Mouse (Mus musculus) forebrain, embryonic 13.5 days (tissue): ENCODE measurements around the gene Gcm1. TPM values are rescaled to one million over a fixed set of nuclear protein-coding genes. Genes with fewer than 3 reads are reported as not detected.
A peak's percentile ranks its signal among the peaks of the same experiment; 100 is the strongest.

Experiments
- ATAC-seq: fragments of 200-750 bp; cut with Nextera tagmentation; 2 replicates; pipeline ENCODE4 v1.8.0; 2017
- H3K27ac ChIP-seq: fragments of 300-500 bp; sonication (generic); 2 replicates; pipeline ENCODE4 v1.5.1; 2015; ENCODE audit warnings: inconsistent platforms, mild to moderate bottlenecking, moderate library complexity
- H3K27me3 ChIP-seq: fragments of 300-500 bp; sonication (generic); 2 replicates; pipeline ENCODE4 v1.6.1; 2015; ENCODE audit warnings: mild to moderate bottlenecking, inconsistent platforms
- H3K36me3 ChIP-seq: fragments of 300-500 bp; sonication (generic); 2 replicates; pipeline ENCODE4 v1.6.1; 2015; ENCODE audit warnings: mild to moderate bottlenecking, inconsistent platforms; ENCODE audit not compliant: poor library complexity, severe bottlenecking
- H3K4me1 ChIP-seq: fragments of 300-500 bp; sonication (generic); 2 replicates; pipeline ENCODE4 v1.6.1; 2015; ENCODE audit warnings: inconsistent platforms
- H3K4me2 ChIP-seq: fragments of 300-500 bp; sonication (generic); 2 replicates; pipeline ENCODE4 v1.6.1; 2015; ENCODE audit warnings: inconsistent platforms, mild to moderate bottlenecking, moderate library complexity
- H3K4me3 ChIP-seq: fragments of 300-500 bp; sonication (generic); 2 replicates; pipeline ENCODE4 v1.5.1; 2015; ENCODE audit warnings: mild to moderate bottlenecking, inconsistent platforms
- H3K9ac ChIP-seq: fragments of 300-500 bp; sonication (generic); 2 replicates; pipeline ENCODE4 v1.6.1; 2015; ENCODE audit warnings: mild to moderate bottlenecking, inconsistent platforms
- H3K9me3 ChIP-seq: fragments of 300-500 bp; sonication (generic); replicated peaks from 2 replicates; pipeline ENCODE4 v1.6.1; 2016; ENCODE audit warnings: inconsistent platforms
- WGBS: fragments of 180-500 bp; shearing (Covaris S2); methylation state at CpG from one replicate; pipeline ENCODE4 v1.1.7; 2015; 5-methylcytosine and 5-hydroxymethylcytosine counted together
- polyA plus RNA-seq: library from polyadenylated mRNA; unstranded; fragments of >200 nt; fragmentation: Nextera tagmentation; extraction: Ambion mirVana; gene quantifications from 2 replicates; pipeline ENCODE4 v1.2.1, GENCODE M21; 2015

Gcm1 gene
- polyA plus RNA-seq, 1 experiment from 2014 or later, result not detected

DNA sequence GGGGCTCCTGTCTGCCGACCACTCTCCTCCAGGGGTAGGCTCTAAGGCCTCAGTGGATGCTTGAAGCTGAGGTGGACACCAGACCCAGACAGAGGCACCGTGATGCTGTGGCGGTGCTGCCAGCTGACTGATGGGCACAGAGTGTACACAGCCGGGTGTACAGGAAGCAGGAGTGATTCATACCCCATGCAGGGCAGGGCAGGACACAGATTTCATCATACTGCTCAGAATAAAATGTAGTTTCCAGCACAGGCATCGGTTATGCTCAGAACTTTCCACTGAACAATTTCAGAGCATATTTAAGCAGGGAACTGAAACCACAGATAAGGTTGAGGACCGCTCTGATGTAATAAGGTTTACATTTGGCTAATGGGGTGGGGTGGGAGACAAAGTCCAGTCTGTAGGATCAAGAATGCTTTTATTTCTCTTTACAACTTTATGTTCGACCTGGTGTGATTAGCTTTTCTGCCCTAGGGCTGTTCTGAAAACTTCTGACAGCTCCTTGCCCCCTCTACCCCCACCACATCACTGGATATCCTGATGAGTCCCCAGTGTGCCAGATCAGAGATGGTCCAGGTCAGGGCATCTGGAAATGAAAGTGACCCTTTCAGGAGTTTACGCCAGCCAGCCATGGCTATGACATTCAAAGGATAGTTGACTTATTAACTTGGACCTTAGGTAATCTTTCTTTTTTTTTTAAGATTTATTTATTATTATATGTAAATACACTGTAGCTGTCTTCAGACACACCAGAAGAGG lies 29.4 kb upstream of the Gcm1 start:
- no peaks in the 10 kb centered on the region for H3K27me3 ChIP-seq
- H3K36me3 ChIP-seq, result no peaks in the 10 kb centered on the region
- 90% methylated on average over 8 of the region's 8 CpGs for WGBS
- no peak for ATAC-seq
- H3K27ac ChIP-seq, result no peak overlapping the region
- H3K4me2 ChIP-seq, result no peak overlapping the region
- peaks cover 8% of the 10 kb centered on the region; the same call in 1 of the 2 replicates for H3K4me1 ChIP-seq
- no peak overlapping the region for H3K9ac ChIP-seq
- no peak overlapping the region for H3K4me3 ChIP-seq
- no peaks in the 10 kb centered on the region for H3K9me3 ChIP-seq

DNA sequence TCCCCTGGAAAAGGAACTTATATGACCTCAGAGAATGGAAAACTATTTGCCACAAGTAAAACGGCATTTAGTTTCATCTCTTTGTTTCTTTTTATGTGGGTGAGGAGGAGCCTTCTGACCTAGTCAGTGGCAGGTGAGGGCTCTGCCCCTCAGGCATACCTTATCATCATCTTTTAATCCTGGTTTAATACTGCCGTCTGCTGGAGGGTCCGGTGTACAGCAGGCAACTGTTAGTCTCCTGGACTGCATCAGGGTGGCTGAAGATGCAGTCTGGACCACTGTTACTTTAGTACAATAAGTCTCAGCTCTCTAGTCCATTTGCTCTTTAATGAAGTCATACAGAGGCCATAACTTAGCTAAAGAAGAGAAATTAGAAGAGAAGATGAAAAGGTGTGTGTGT lies 26.9 kb upstream of the Gcm1 start:
- H3K36me3 ChIP-seq, result no peaks in the 10 kb centered on the region
- peak; percentile 86 for ATAC-seq
- H3K4me2 ChIP-seq, result no peak overlapping the region
- H3K4me3 ChIP-seq, result no peak overlapping the region
- no peaks in the 10 kb centered on the region for H3K9me3 ChIP-seq
- no peaks in the 10 kb centered on the region for H3K27me3 ChIP-seq
- WGBS, result 17% methylated on average over 3 of the region's 3 CpGs
- peaks cover 8% of the 10 kb centered on the region; the same call in 1 of the 2 replicates for H3K4me1 ChIP-seq
- H3K27ac ChIP-seq, result no peak overlapping the region
- H3K9ac ChIP-seq, result no peak overlapping the region

DNA sequence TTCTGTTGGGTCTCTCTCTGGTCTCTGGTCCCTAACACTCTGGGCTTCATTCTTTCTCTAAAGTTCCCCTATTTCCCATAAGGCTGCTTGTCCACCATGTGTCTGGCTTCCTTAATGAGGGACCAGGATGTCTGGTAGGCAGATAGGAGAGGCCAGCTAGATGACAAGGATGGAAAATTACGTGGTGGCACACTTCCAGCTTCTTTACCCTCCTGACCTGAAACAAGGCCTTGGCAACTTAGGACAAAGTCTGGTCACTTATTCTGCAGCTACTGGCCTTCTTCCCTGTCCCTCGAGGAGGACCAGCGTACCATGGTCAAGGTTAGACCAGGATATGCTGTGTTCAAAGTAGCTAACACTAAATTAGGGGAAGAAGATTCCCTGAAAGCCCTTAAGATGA lies 24.6 kb upstream of the Gcm1 start:
- Histone ChIP-seq H3K4me1 (no peaks in the 10 kb centered on the region), H3K9me3 (no peaks in the 10 kb centered on the region), H3K27ac (no peak overlapping the region), H3K27me3 (no peaks in the 10 kb centered on the region), H3K9ac (no peak overlapping the region), H3K4me3 (no peak overlapping the region), H3K4me2 (no peak overlapping the region), H3K36me3 (no peaks in the 10 kb centered on the region)
- 81% methylated on average over 3 of the region's 3 CpGs for WGBS
- ATAC-seq, result no peak

DNA sequence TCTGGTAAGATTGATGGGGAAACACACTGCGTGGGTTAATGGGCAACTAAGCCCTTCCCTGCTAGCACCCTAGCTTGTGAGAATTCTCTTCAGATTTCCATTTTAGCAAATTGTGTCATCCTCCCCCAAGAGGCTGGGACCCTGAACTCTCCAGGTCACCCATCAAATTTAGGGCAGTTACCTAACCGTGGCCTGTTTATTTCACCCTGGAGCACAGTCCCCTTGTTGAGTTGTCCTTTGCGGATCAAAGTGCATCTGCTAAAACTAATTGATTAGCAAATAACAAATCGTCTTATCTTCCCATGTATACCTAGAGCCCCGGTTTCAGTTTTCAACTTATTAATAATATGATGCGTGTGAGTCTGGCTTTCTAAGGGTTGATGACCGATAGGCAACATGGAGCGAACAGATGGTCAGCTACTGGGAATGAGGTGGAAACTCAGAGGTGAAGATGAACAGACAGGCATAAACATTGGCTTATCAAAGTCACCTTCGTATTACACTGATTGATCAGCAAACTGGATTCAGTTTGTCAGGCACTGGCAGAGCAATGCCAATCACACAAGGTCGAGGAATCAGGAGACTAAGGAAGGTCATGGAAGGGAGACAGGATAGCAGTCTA lies 20.8 kb upstream of the Gcm1 start:
- H3K4me2 ChIP-seq, result no peak overlapping the region
- no peaks in the 10 kb centered on the region for H3K4me1 ChIP-seq
- H3K9me3 ChIP-seq, result no peaks in the 10 kb centered on the region
- no peak overlapping the region for H3K27ac ChIP-seq
- H3K27me3 ChIP-seq, result no peaks in the 10 kb centered on the region
- no peak overlapping the region for H3K9ac ChIP-seq
- H3K4me3 ChIP-seq, result no peak overlapping the region
- H3K36me3 ChIP-seq, result no peaks in the 10 kb centered on the region
- WGBS, result 91% methylated on average over 10 of the region's 10 CpGs
- ATAC-seq, result no peak

DNA sequence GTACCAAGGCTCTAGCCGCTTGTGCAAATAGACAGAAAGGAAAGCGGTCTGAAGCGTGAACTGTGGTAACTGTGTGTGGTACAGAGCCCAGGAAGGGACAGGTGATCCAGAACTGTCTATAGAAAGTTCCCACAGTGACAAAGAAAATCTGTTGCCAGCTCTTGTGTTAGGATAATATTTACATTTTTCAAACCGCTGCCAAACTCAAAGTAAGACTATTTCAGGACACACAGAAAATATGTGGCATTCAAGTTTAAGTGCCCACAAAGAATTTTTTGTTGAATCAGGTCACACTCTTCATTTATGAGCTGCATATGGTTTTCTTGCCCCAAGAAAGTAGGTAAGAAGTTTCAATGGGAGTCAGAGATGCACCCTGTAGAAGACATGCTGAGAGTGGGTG lies 18.8 kb upstream of the Gcm1 start:
- Histone ChIP-seq H3K27ac (no peak overlapping the region), H3K27me3 (no peaks in the 10 kb centered on the region), H3K4me1 (no peaks in the 10 kb centered on the region), H3K36me3 (no peaks in the 10 kb centered on the region), H3K4me3 (no peak overlapping the region), H3K9me3 (no peaks in the 10 kb centered on the region), H3K9ac (no peak overlapping the region), H3K4me2 (no peak overlapping the region)
- ATAC-seq, result no peak
- 95% methylated on average over 4 of the region's 4 CpGs for WGBS

DNA sequence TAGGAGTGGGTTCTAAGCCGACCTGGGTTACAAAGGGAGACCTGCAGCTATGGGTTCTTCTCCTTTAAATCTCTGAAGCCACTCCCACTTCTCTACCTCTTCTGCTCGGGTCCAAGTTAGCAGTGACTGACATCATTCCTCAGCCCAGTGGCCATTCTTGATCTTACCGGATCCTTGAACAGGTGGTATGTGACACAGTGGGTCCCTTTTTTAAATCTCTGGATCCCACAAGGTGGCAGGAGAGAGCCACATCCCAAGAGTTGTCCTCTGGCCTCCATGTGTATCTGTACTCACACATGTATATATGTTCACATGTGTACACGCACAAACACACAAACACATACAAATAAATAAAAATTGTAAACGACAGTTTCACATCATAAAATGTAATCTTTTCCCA lies 16.4 kb upstream of the Gcm1 start:
- Histone ChIP-seq H3K36me3 (no peaks in the 10 kb centered on the region), H3K27me3 (no peaks in the 10 kb centered on the region), H3K9ac (no peak overlapping the region), H3K4me3 (no peak overlapping the region), H3K4me2 (no peak overlapping the region), H3K9me3 (no peaks in the 10 kb centered on the region), H3K4me1 (no peaks in the 10 kb centered on the region), H3K27ac (no peak overlapping the region)
- ATAC-seq, result no peak
- 78% methylated on average over 5 of the region's 5 CpGs for WGBS

DNA sequence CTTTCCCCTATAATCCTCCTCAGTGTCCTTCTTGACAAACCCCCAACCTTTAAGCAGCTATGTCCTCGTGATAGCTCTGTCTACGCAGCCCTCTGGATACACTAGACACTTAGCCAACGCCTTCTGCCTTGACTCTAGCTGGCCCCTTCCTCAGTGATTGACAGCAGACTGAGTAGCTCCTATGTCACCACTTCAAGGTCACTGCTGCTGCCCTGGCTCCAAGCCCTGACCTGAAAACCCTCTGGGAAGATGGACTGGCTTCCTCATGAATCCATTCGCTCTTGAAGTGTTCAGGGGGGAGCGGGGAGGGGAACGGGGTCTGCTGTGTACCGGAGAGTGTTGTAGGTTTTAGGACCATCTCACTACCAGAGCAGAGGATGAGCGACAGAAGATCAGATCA lies 15.9 kb upstream of the Gcm1 start:
- no peak overlapping the region for H3K9ac ChIP-seq
- H3K4me3 ChIP-seq, result no peak overlapping the region
- H3K4me2 ChIP-seq, result no peak overlapping the region
- no peaks in the 10 kb centered on the region for H3K9me3 ChIP-seq
- WGBS, result 93% methylated on average over 8 of the region's 8 CpGs
- ATAC-seq, result no peak
- H3K27me3 ChIP-seq, result no peaks in the 10 kb centered on the region
- H3K4me1 ChIP-seq, result no peaks in the 10 kb centered on the region
- no peak overlapping the region for H3K27ac ChIP-seq
- H3K36me3 ChIP-seq, result no peaks in the 10 kb centered on the region

DNA sequence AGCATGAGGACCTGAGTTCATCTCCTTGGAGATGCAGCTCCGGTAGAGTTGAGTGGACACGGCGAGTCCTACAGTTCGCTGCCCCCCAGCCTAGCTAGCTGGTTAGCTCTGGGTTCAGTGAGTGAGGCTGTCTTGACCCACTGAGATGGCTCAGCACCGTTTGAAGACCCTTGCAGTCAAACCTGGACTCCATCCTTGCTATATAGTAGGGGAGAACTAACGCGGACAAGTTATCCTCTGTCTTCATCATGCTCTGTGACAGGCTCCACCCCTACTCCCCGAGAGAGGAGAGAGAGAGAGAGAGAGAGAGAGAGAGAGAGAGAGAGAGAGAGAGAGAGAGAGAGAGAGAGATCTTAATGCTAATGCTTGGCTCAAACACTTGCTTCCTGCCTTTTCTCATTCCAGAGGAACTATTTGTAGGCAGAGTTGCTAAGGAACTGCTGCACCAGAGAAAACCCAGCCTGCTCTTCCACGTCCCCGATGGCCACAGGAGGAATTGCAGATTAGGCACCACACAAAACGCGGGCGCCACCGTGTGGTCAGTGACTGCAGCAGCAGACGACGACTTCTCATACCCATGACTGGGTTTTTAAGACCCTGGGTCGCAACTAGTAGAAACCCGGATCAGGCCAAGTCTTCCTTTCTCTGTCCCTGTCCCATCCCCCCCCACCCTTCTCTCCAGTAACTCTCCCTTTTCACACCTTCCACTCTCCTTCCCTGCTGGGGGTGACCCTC lies 12.8 kb upstream of the Gcm1 start:
- WGBS, result 39% methylated on average over 18 of the region's 18 CpGs
- Histone ChIP-seq H3K4me3 (no peak overlapping the region), H3K9me3 (no peaks in the 10 kb centered on the region), H3K27me3 (no peaks in the 10 kb centered on the region), H3K27ac (no peak overlapping the region), H3K36me3 (no peaks in the 10 kb centered on the region), H3K9ac (no peak overlapping the region), H3K4me1 (no peaks in the 10 kb centered on the region), H3K4me2 (no peak overlapping the region)
- peak; percentile 70 for ATAC-seq

DNA sequence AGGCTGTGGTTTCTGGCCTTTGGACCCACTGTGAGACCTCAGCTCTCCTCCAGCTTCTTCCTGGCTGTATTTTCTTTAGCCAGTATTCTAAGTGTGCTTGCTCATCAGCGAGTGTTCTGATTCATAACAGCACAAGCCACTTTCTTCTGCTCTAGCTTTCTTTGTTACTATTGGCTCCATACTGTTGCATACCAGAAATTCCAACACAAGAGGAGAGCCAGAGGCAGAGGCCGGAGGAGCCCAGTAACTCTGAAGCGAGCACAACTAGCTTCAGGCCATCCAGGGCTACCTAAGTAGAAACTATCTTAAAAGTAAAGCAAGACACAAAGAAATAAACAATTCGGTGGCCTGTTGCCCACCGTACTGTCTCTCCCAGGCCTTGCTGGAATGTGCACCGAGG lies 6.6 kb upstream of the Gcm1 start:
- H3K9ac ChIP-seq, result no peak overlapping the region
- H3K4me3 ChIP-seq, result no peak overlapping the region
- no peak for ATAC-seq
- no peaks in the 10 kb centered on the region for H3K36me3 ChIP-seq
- H3K27me3 ChIP-seq, result no peaks in the 10 kb centered on the region
- 80% methylated on average over 6 of the region's 6 CpGs for WGBS
- no peak overlapping the region for H3K4me2 ChIP-seq
- no peak overlapping the region for H3K27ac ChIP-seq
- no peaks in the 10 kb centered on the region for H3K4me1 ChIP-seq
- H3K9me3 ChIP-seq, result no peaks in the 10 kb centered on the region

DNA sequence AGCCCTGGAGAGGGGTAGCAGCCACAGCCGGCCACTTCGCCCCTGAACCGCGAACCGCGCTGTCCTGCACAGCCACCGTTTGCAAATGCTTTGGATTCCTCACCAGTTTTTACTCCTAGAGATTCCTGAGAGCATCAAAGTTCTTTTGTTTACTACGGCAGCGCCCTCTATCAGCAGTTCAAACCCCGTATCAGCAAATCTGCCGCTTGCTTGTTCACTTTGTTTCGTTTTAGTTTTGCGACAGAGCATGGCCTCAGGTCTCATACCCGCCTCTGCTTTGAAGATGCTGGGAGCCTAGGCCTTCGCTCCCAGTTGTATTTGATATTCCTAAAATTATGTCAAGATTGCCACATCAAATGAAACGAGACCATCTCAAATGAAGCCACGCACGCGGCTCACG lies 5.0 kb upstream of the Gcm1 start:
- H3K4me2 ChIP-seq, result no peak overlapping the region
- no peak overlapping the region for H3K27ac ChIP-seq
- H3K9me3 ChIP-seq, result no peaks in the 10 kb centered on the region
- no peak overlapping the region for H3K9ac ChIP-seq
- 61% methylated on average over 20 of the region's 20 CpGs for WGBS
- no peaks in the 10 kb centered on the region for H3K27me3 ChIP-seq
- no peaks in the 10 kb centered on the region for H3K36me3 ChIP-seq
- no peaks in the 10 kb centered on the region for H3K4me1 ChIP-seq
- no peak for ATAC-seq
- H3K4me3 ChIP-seq, result no peak overlapping the region

DNA sequence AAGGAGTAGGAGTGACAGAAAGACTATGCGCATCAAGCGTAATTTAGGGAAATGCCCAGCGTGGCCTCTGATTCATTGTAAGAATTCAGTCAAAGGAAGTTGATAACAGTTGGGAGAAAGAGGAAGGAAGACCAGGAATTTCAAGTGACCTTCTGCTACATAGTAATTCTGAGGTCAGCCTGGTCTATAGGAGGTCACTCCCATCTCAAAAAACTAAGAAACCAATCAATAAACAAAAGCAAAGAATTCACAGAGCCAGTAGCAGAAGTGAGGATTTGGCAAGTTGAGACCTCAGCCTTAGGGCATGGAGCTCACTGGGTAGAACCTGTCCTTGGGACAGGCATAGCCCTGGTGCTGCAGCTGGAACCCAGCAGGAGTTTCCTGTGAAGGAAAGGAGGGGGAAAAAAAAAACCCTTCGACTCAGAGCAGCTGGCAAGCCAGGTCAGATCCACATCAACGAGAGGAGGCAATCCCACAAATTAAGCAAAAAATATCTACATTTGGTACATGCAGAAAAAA lies 1.2 kb upstream of the Gcm1 start:
- Histone ChIP-seq H3K27me3 (no peaks in the 10 kb centered on the region), H3K4me1 (no peaks in the 10 kb centered on the region), H3K4me2 (no peak overlapping the region), H3K36me3 (no peaks in the 10 kb centered on the region), H3K4me3 (no peak overlapping the region), H3K9me3 (no peaks in the 10 kb centered on the region), H3K9ac (no peak overlapping the region), H3K27ac (no peak overlapping the region)
- ATAC-seq, result no peak
- WGBS, result 66% methylated on average over 5 of the region's 5 CpGs

DNA sequence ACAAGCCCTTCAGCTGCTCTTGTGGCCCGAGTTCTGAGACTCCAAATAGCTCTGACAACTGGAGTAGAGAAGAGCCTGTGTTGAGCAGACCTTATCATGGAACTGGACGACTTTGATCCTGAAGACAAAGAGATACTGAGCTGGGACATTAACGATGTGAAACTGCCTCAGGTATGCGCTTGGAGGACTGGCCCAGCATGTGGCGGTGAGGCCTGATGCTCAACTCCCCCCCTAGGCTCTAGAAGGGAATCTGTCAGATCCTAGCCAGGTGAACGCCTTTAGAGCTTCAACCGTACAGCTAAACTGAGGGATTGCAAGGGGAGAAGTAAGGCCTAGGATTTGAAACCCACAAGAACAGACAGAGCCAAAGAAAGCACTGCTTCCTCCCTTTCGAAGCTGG lies 2.1 kb downstream of the Gcm1 start:
- no peaks in the 10 kb centered on the region for H3K36me3 ChIP-seq
- 78% methylated on average over 8 of the region's 8 CpGs for WGBS
- H3K27ac ChIP-seq, result no peak overlapping the region
- H3K4me1 ChIP-seq, result no peaks in the 10 kb centered on the region
- no peak overlapping the region for H3K9ac ChIP-seq
- no peak overlapping the region for H3K4me3 ChIP-seq
- H3K4me2 ChIP-seq, result no peak overlapping the region
- no peaks in the 10 kb centered on the region for H3K27me3 ChIP-seq
- ATAC-seq, result no peak
- H3K9me3 ChIP-seq, result no peaks in the 10 kb centered on the region
